In genomic region chr8:105727397-105728124, GRCm38 (mm10) we compare ENCODE assay signal across 8 mouse cellular contexts. TPM values are rescaled to one million over a fixed set of nuclear protein-coding genes. Genes with fewer than 3 reads are reported as not detected.
DNase-seq lines count a peak whose midpoint lies in the region; ATAC-seq and TF ChIP-seq lines count a peak whose summit lies in the region.

No protein-coding gene starts in this region.

- no peaks in the 10 kb centered on the region for H3K36me3 ChIP-seq in intestine, embryonic 16.5 days (ENCODE audit: control insufficient read depth, insufficient read depth, low read length)
- 0 out of 2 replicates have a peak, but pooled peaks cover 3% of the 10 kb centered on the region for H3K36me3 ChIP-seq in intestine, embryonic 15.5 days
- H3K36me3 ChIP-seq in embryonic facial prominence, embryonic 15.5 days: peaks cover 36% of the 10 kb centered on the region
- peaks cover 7% of the 10 kb centered on the region; the same call in 1 of the 2 replicates for H3K36me3 ChIP-seq in lung, postnatal 0 days (ENCODE audit: insufficient read depth, low read length)

- H3K27me3 ChIP-seq in intestine, embryonic 16.5 days (replicated peaks; ENCODE audit: control insufficient read depth, insufficient read depth, low read length): no peaks in the 10 kb centered on the region
- H3K27me3 ChIP-seq in intestine, embryonic 15.5 days (replicated peaks): no peaks in the 10 kb centered on the region
- no peaks in the 10 kb centered on the region for H3K27me3 ChIP-seq in embryonic facial prominence, embryonic 15.5 days
- no peaks in the 10 kb centered on the region for H3K27me3 ChIP-seq in lung, postnatal 0 days (replicated peaks; ENCODE audit: insufficient read depth, low read length)

- no peaks in the 10 kb centered on the region for H3K9me3 ChIP-seq in intestine, embryonic 16.5 days (ENCODE audit: control insufficient read depth, low read length)
- no peaks in the 10 kb centered on the region for H3K9me3 ChIP-seq in intestine, embryonic 15.5 days
- H3K9me3 ChIP-seq in embryonic facial prominence, embryonic 15.5 days (replicated peaks): no peaks in the 10 kb centered on the region
- H3K9me3 ChIP-seq in lung, postnatal 0 days (ENCODE audit: low read length): no peaks in the 10 kb centered on the region

- 82% methylated on average over 18 of the region's 18 CpGs for WGBS in intestine, embryonic 16.5 days
- 69% methylated on average over 18 of the region's 18 CpGs for WGBS in intestine, embryonic 15.5 days
- 86% methylated on average over 18 of the region's 18 CpGs for WGBS in embryonic facial prominence, embryonic 15.5 days
- 62% methylated on average over 18 of the region's 18 CpGs for WGBS in lung, postnatal 0 days

- no peak overlapping the region for H3K27ac ChIP-seq in intestine, embryonic 16.5 days (ENCODE audit: low read length)
- no peak overlapping the region for H3K27ac ChIP-seq in intestine, embryonic 15.5 days
- peak overlapping the region; percentile 28; the same call in 1 of the 2 replicates for H3K27ac ChIP-seq in embryonic facial prominence, embryonic 15.5 days (replicated peaks)
- H3K27ac ChIP-seq in lung, postnatal 0 days (ENCODE audit: low read length): peak overlapping the region; percentile 81

- H3K4me3 ChIP-seq in intestine, embryonic 16.5 days (ENCODE audit: low read length): no peak overlapping the region
- H3K4me3 ChIP-seq in intestine, embryonic 15.5 days (replicated peaks): no peak overlapping the region
- H3K4me3 ChIP-seq in embryonic facial prominence, embryonic 15.5 days (replicated peaks): no peak overlapping the region
- no peak overlapping the region for H3K4me3 ChIP-seq in lung, postnatal 0 days (ENCODE audit: low read depth, low read length)

- H3K4me1 ChIP-seq in intestine, embryonic 16.5 days (ENCODE audit: control insufficient read depth, insufficient read depth, low read length): no peaks in the 10 kb centered on the region
- H3K4me1 ChIP-seq in intestine, embryonic 15.5 days (replicated peaks): no peaks in the 10 kb centered on the region
- no peaks in the 10 kb centered on the region for H3K4me1 ChIP-seq in embryonic facial prominence, embryonic 15.5 days
- H3K4me1 ChIP-seq in lung, postnatal 0 days (ENCODE audit: insufficient read depth, low read depth, low read length): no peaks in the 10 kb centered on the region

- TF ChIP-seq EP300 in lung, postnatal 0 days (IDR thresholded peaks at IDR 0.05): peak; percentile 97

- H3K4me2 ChIP-seq in intestine, embryonic 16.5 days (ENCODE audit: low read depth, low read length): no peak overlapping the region
- no peak overlapping the region for H3K4me2 ChIP-seq in intestine, embryonic 15.5 days (replicated peaks)
- H3K4me2 ChIP-seq in embryonic facial prominence, embryonic 15.5 days (replicated peaks): no peak overlapping the region
- H3K4me2 ChIP-seq in lung, postnatal 0 days (replicated peaks; ENCODE audit: low read depth, low read length): 0 out of 2 replicates have a peak overlapping the region, but pooled peaks have one; percentile 8

- DNase-seq in kidney, adult 9 months: peak; percentile 76
- DNase-seq in lung, postnatal 0 days (ENCODE audit: low spot score): peak; percentile 75
- DNase-seq in ovary, postnatal 14 days (ENCODE audit: low spot score): no peak
- no peak for DNase-seq in urinary bladder, postnatal 14 days (ENCODE audit: low spot score)
- no peak for DNase-seq in testis, postnatal 10 days (ENCODE audit: low spot score)

- no peak overlapping the region for H3K9ac ChIP-seq in intestine, embryonic 16.5 days (ENCODE audit: low read depth, low read length)
- H3K9ac ChIP-seq in intestine, embryonic 15.5 days: no peak overlapping the region
- no peak overlapping the region for H3K9ac ChIP-seq in embryonic facial prominence, embryonic 15.5 days
- H3K9ac ChIP-seq in lung, postnatal 0 days (replicated peaks; ENCODE audit: low read depth): no peak overlapping the region

- peak; percentile 63 for ATAC-seq in intestine, embryonic 16.5 days
- ATAC-seq in intestine, embryonic 15.5 days: no peak
- ATAC-seq in embryonic facial prominence, embryonic 15.5 days (ENCODE audit: insufficient number of reproducible peaks, low FRiP score, low TSS enrichment, low read depth): 0 out of 2 replicates have a peak, but pooled peaks have one; percentile 34
- ATAC-seq in lung, postnatal 0 days: peak; percentile 95

- no peak for TF ChIP-seq CTCF in lung, postnatal 0 days (IDR thresholded peaks at IDR 0.05)

RNA-seq across cellular contexts. Expression of gene Enkd1, which starts 19.6 kb away (rescaled TPM):
- 11.2 and 13.6 TPM in 2 replicates for polyA plus RNA-seq in intestine, embryonic 16.5 days (2015; fragmentation: Nextera tagmentation; extraction: Ambion mirVana)
- polyA plus RNA-seq in intestine, embryonic 15.5 days (2015; fragmentation: Nextera tagmentation; extraction: Ambion mirVana): 15.8 and 17.3 TPM in 2 replicates
- 25.7 and 33.4 TPM in 2 replicates for polyA plus RNA-seq in embryonic facial prominence, embryonic 15.5 days (2015; fragmentation: Nextera tagmentation; extraction: Ambion mirVana)
- polyA plus RNA-seq in lung, postnatal 0 days (2015; fragmentation: Nextera tagmentation; extraction: Ambion mirVana): 8.2 and 8.7 TPM in 2 replicates

RNA-seq across cellular contexts. Expression of gene 4933405L10Rik, which starts 20.1 kb away (rescaled TPM):
- polyA plus RNA-seq in intestine, embryonic 16.5 days (2015; fragmentation: Nextera tagmentation; extraction: Ambion mirVana): not detected in 2 replicates
- polyA plus RNA-seq in intestine, embryonic 15.5 days (2015; fragmentation: Nextera tagmentation; extraction: Ambion mirVana): 0.13 TPM in 1 of 2 replicates, not detected in the other
- 0.20 and 0.37 TPM in 2 replicates for polyA plus RNA-seq in embryonic facial prominence, embryonic 15.5 days (2015; fragmentation: Nextera tagmentation; extraction: Ambion mirVana)
- not detected in 2 replicates for polyA plus RNA-seq in lung, postnatal 0 days (2015; fragmentation: Nextera tagmentation; extraction: Ambion mirVana)

RNA-seq across cellular contexts. Expression of gene Pard6a, which starts 26.6 kb away (rescaled TPM):
- polyA plus RNA-seq in intestine, embryonic 16.5 days (2015; fragmentation: Nextera tagmentation; extraction: Ambion mirVana): 12.0 and 12.6 TPM in 2 replicates
- polyA plus RNA-seq in intestine, embryonic 15.5 days (2015; fragmentation: Nextera tagmentation; extraction: Ambion mirVana): 12.7 and 13.4 TPM in 2 replicates
- polyA plus RNA-seq in embryonic facial prominence, embryonic 15.5 days (2015; fragmentation: Nextera tagmentation; extraction: Ambion mirVana): 17.5 and 20.4 TPM in 2 replicates
- polyA plus RNA-seq in lung, postnatal 0 days (2015; fragmentation: Nextera tagmentation; extraction: Ambion mirVana): 14.8 and 16.6 TPM in 2 replicates

RNA-seq across cellular contexts. Expression of gene Acd, which starts 26.7 kb away (rescaled TPM):
- polyA plus RNA-seq in intestine, embryonic 16.5 days (2015; fragmentation: Nextera tagmentation; extraction: Ambion mirVana): 53.0 and 55.0 TPM in 2 replicates
- 46.1 and 51.1 TPM in 2 replicates for polyA plus RNA-seq in intestine, embryonic 15.5 days (2015; fragmentation: Nextera tagmentation; extraction: Ambion mirVana)
- 65.0 and 73.3 TPM in 2 replicates for polyA plus RNA-seq in embryonic facial prominence, embryonic 15.5 days (2015; fragmentation: Nextera tagmentation; extraction: Ambion mirVana)
- polyA plus RNA-seq in lung, postnatal 0 days (2015; fragmentation: Nextera tagmentation; extraction: Ambion mirVana): 40.5 and 45.8 TPM in 2 replicates

RNA-seq across cellular contexts. Expression of gene Gfod2, which starts 30.9 kb away (rescaled TPM):
- 8.7 and 10.9 TPM in 2 replicates for polyA plus RNA-seq in intestine, embryonic 16.5 days (2015; fragmentation: Nextera tagmentation; extraction: Ambion mirVana)
- polyA plus RNA-seq in intestine, embryonic 15.5 days (2015; fragmentation: Nextera tagmentation; extraction: Ambion mirVana): 10.5 and 10.6 TPM in 2 replicates
- 21.9 and 23.1 TPM in 2 replicates for polyA plus RNA-seq in embryonic facial prominence, embryonic 15.5 days (2015; fragmentation: Nextera tagmentation; extraction: Ambion mirVana)
- 19.5 and 24.4 TPM in 2 replicates for polyA plus RNA-seq in lung, postnatal 0 days (2015; fragmentation: Nextera tagmentation; extraction: Ambion mirVana)

Comparison
In these comparisons a context has a peak if more than half of its experiments do, and no peak if none do; other contexts are left out.
1. H3K27ac ChIP-seq: peak in embryonic facial prominence, embryonic 15.5 days (single experiment) and lung, postnatal 0 days (single experiment); none in intestine, embryonic 16.5 days (single experiment) and intestine, embryonic 15.5 days (single experiment).
2. DNase-seq: peak in kidney, adult 9 months (single experiment) and lung, postnatal 0 days (single experiment); none in ovary, postnatal 14 days (single experiment), urinary bladder, postnatal 14 days (single experiment) and testis, postnatal 10 days (single experiment).